Mouse (Mus musculus): ENCODE results near the gene Palld.

Gene Palld

DNA sequence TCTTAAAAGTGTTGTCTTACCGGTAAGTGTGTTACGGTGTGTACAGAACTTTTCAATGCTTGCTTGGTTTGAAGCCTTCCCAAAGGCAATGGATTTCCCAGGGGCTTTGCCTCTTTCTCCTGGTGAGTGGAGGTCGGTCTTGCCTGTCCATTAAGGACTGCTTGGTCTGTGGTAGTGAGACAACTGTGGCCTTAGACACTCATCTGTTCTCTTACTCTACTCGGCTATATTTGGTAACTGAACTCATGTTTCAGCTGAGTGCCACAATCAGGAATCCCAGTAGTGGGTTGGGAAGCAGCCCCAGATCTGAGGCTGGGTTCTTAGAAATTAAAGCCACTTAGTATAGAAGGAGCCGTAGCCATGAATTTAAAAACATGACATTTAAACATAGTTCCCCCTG lies at the start of gene Palld:
Gene Palld, minus strand, starts transcription at position 170 of the 400 bp plus-strand sequence.
- no peak for TF ChIP-seq GATA4 (IDR thresholded peaks at IDR 0.05; ENCODE audit: insufficient replicate concordance, low read length)

GRCm38 (mm10) chr8:61937576-61937975 lies 35.1 kb upstream of the Palld start:
- no peak for TF ChIP-seq GATA4 (IDR thresholded peaks at IDR 0.05; ENCODE audit: insufficient replicate concordance, low read length)

DNA sequence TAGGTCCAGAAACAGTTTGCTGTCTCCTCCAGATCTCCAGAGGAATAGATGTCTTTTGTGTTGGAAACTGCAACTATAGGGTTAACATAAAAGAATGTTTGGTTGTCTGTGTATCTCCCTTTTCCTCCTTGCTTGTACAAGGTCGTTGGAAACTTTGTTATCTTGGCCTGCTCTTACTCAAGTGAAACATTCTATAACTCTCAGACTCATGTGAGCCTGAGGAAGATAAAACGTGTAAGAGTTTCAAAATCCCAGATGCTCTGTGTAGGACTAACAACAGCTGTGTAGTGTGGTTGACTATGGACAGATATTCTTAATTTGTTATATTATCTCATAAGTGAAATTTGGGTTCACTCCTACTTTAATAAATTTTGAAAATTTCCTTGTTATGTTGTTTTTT lies 30.8 kb upstream of the Palld start:
- no peak for TF ChIP-seq GATA4 (IDR thresholded peaks at IDR 0.05; ENCODE audit: insufficient replicate concordance, low read length)

DNA sequence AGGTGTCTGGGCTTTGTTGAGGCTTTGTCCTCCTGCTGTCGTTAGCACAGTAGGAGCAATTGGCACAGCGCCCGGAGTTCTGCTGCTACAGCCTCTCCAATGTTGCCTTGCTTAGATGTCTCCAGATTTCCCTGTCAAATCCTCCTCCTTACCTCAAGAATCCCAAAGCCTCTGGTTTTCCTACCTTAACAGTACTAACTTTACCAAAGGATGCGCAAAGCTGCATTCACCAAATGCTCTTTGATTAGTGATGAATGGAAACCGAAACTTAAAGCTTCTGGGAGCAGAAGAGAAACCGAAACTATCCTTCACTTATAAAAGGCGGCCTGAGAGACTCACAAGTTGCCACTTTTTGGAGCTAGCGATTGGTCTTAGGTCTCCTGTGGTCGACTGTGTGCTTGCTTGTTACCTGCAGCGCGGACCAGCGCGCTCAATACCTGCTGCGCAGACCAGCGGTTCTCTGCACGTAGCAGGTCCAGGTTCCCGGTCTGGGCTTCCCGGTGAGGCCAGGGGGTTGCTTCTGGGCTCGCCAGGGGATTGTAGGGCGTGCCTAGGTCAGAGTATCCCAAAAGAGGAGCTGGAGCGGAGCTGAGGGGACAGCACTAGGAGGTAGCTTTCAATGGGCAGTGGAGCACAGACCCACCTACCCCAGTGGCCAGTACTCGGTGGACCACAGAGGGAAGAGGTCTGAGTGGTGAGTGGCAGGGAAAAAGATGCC lies 25.4 kb upstream of the Palld start, which contains the start of gene Ddx60:
Gene Ddx60, plus strand, starts transcription at position 311 of the 718 bp plus-strand sequence.
- TF ChIP-seq GATA4 (IDR thresholded peaks at IDR 0.05; ENCODE audit: insufficient replicate concordance, low read length), result no peak

GRCm38 (mm10) chr8:61924518-61924917 lies 22.0 kb upstream of the Palld start:
- TF ChIP-seq GATA4 (IDR thresholded peaks at IDR 0.05; ENCODE audit: insufficient replicate concordance, low read length), result no peak

- no peak for TF ChIP-seq GATA4 (IDR thresholded peaks at IDR 0.05; ENCODE audit: insufficient replicate concordance, low read length)
Observed at GRCm38 (mm10) chr8:61921454-61922054, 19.1 kb upstream of the Palld start.

DNA sequence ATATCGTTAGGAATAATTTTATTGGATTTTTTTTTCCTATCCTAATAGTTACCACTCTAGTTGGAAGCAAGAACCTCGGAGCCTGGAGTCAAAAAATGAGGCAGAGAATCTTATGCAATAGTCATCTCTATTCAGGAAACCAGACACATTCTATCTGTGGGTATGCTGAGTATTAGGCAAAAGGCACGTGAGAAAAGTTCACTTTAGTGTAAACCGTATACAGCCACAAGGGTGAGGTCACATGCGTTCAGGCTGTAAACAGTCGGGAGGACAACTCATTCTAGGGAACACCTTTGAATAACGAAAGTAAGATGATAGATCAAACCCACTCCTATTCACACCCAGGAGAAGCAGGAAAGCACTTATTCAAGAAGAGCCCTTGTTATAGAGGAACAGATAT lies 17.9 kb upstream of the Palld start:
- TF ChIP-seq GATA4 (IDR thresholded peaks at IDR 0.05; ENCODE audit: insufficient replicate concordance, low read length), result no peak

DNA sequence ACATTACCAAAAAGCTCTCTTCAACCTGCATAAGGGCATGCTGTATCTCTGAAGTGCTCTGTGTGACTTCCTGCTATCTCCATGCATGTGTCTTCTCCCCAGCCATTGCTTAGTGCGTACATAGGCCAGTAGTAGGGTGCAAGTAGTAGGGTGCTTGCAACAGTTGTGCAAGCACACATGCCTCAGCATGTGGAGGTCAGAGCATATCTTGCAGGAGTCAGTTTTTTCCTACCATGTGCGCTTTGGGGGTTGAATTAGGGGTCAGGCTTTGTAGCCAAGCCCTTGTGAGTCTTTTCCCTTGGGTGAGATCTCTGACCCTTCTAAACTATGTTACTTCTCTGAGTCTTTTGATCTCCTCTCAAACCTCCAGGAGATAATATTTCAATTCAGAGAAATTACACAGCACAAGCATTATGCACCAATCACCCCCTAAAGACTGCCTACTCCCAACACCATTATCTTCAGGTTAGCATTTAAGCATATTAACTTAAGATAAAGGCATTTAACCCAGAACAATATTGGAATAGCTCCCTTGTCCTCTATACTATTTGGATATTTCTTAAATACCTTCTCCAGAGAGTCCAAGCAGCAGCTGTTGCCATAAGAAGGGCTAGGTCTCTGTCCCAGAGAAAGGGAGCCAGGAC lies 16.8 kb upstream of the Palld start:
- TF ChIP-seq GATA4 (IDR thresholded peaks at IDR 0.05; ENCODE audit: insufficient replicate concordance, low read length), result no peak

- no peak for TF ChIP-seq GATA4 (IDR thresholded peaks at IDR 0.05; ENCODE audit: insufficient replicate concordance, low read length)
Observed at GRCm38 (mm10) chr8:61917287-61917686, 14.8 kb upstream of the Palld start.

DNA sequence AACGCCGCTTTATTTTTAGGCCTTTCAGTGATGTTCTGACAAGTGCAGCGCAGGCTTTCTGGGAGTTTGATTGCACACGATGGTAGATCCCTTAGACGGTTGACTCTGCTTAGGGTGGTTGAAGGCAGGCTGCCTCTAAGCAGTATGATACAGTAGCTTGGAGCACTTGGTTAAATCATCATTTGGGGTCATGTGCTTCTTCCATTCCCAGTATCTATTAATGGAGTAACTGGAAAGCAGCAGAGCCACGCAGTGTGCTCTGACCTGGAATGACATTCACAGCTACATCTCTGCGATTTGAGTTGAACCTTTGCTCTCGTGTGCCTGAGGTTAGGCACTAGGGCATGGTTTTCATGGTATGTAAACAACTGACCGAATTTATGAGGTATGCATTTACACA lies 11.5 kb upstream of the Palld start:
- TF ChIP-seq GATA4 (IDR thresholded peaks at IDR 0.05; ENCODE audit: insufficient replicate concordance, low read length), result no peak

- no peak for TF ChIP-seq GATA4 (IDR thresholded peaks at IDR 0.05; ENCODE audit: insufficient replicate concordance, low read length)
Observed at GRCm38 (mm10) chr8:61912817-61913216, 10.3 kb upstream of the Palld start.

- TF ChIP-seq GATA4 (IDR thresholded peaks at IDR 0.05; ENCODE audit: insufficient replicate concordance, low read length), result no peak
Observed at GRCm38 (mm10) chr8:61909313-61909712, 6.8 kb upstream of the Palld start.

DNA sequence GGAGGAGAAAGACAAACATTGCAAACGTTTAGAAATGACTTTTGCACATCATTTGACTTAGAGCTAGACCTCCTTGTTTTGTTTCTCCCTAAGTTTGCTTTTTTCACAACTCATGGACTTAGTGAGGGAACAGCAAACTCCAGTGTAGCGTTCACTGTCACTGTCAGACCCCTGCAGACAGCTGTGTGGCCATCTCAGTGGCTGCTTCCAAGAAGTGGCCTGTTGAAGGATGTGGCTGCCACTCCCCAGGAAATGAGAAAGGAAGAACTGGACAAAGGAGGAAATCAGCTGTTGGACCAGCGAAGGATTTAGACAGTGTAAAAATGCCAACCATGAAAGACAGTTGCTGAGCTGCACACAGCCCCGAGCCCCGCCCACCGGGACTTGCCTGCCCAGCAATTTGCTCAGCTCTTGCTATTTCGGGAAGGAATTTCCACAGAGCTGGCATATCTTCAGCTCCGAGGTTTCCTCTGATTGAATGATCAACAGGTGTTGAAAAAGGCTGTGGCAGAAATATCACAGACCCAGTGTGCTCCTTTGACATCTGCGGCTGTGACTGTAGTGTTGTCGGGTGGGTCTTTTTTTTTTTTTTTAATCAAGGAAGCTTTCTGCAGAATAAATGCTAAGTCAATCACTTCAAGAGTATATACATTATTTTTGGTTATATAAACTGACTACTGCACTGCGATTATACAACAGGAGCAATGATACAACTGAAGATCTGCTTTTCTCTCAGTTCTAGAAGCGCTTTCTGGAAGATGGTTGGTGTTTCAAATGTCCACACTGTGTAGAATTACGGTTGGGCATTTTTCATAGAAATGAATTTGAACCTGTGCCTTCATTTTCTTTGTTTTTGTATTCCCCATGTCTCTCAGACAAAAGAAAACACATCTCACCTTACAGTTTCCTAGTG lies 6.1 kb upstream of the Palld start:
- TF ChIP-seq GATA4 (IDR thresholded peaks at IDR 0.05; ENCODE audit: insufficient replicate concordance, low read length), result no peak

GRCm38 (mm10) chr8:61901028-61901717 lies 1.3 kb downstream of the Palld start:
- TF ChIP-seq GATA4 (IDR thresholded peaks at IDR 0.05; ENCODE audit: insufficient replicate concordance, low read length), result no peak

DNA sequence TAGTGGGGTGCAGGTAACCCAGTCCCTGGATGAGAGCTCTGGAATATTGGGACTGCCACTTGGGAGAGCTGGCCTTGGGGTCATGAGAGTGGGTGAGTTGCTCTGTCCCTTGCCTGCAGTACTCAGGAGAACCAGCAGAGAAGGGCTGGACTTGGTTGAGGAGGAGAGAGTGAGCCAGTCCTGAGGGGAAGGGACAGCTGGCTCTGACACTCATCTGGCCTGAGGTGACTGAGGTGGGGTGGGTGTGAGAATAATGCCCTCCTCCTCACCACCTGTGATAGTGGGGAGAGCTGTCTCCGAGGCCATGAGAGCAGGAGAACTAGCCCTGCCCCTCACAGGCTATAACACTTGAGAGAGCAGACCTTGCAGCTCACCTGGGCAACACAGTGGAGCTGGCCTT lies 5.1 kb downstream of the Palld start:
- no peak for TF ChIP-seq GATA4 (IDR thresholded peaks at IDR 0.05; ENCODE audit: insufficient replicate concordance, low read length)

Measured in liver, adult (tissue).